Mouse (Mus musculus): ENCODE measurements around the gene Olfr287. TPM values are rescaled to one million over a fixed set of nuclear protein-coding genes. Genes with fewer than 3 reads are reported as not detected.
A peak's percentile ranks its signal among the peaks of the same experiment; 100 is the strongest.

The Olfr287 gene
- polyA plus RNA-seq, 1 experiment from 2014 or later = 0.12 TPM

GRCm38 (mm10) chr15:98173821-98174220 lies 47.0 kb downstream of the Olfr287 start:
- no peak overlapping the region for H3K4me2 ChIP-seq (ENCODE audit: low read depth, low read length)
- no peaks in the 10 kb centered on the region for H3K36me3 ChIP-seq (ENCODE audit: control insufficient read depth, insufficient read depth, low read length)
- WGBS = 30% methylated on average over 8 of the region's 8 CpGs
- H3K27me3 ChIP-seq (ENCODE audit: control insufficient read depth, insufficient read depth, low read length) = no peaks in the 10 kb centered on the region
- H3K27ac ChIP-seq (ENCODE audit: low read depth, low read length) = no peak overlapping the region
- no peak overlapping the region for H3K9ac ChIP-seq (replicated peaks; ENCODE audit: low read depth, low read length)
- ATAC-seq (ENCODE audit: low read depth) = no peak
- H3K4me3 ChIP-seq (ENCODE audit: low read depth, low read length) = no peak overlapping the region
- no peaks in the 10 kb centered on the region for H3K9me3 ChIP-seq (ENCODE audit: control insufficient read depth, low read length)
- H3K4me1 ChIP-seq (ENCODE audit: control insufficient read depth, insufficient read depth, low read length) = peaks cover 15% of the 10 kb centered on the region; the same call in 1 of the 2 replicates

GRCm38 (mm10) chr15:98172113-98172512 lies 48.7 kb downstream of the Olfr287 start:
- no peak for ATAC-seq (ENCODE audit: low read depth)
- 75% methylated on average over 5 of the region's 5 CpGs for WGBS
- Histone ChIP-seq H3K9me3 (ENCODE audit: control insufficient read depth, low read length) (no peaks in the 10 kb centered on the region), H3K27me3 (ENCODE audit: control insufficient read depth, insufficient read depth, low read length) (peaks cover 6% of the 10 kb centered on the region), H3K4me2 (ENCODE audit: low read depth, low read length) (no peak overlapping the region), H3K27ac (ENCODE audit: low read depth, low read length) (no peak overlapping the region), H3K36me3 (ENCODE audit: control insufficient read depth, insufficient read depth, low read length) (no peaks in the 10 kb centered on the region), H3K4me1 (ENCODE audit: control insufficient read depth, insufficient read depth, low read length) (peaks cover 15% of the 10 kb centered on the region; the same call in 1 of the 2 replicates), H3K4me3 (ENCODE audit: low read depth, low read length) (no peak overlapping the region), H3K9ac (replicated peaks; ENCODE audit: low read depth, low read length) (0 out of 2 replicates have a peak overlapping the region, but pooled peaks have one; percentile 13)

- Histone ChIP-seq H3K27ac (ENCODE audit: low read depth, low read length) (no peak overlapping the region), H3K27me3 (ENCODE audit: control insufficient read depth, insufficient read depth, low read length) (peaks cover 6% of the 10 kb centered on the region), H3K4me1 (ENCODE audit: control insufficient read depth, insufficient read depth, low read length) (peaks cover 15% of the 10 kb centered on the region; the same call in 1 of the 2 replicates), H3K4me3 (ENCODE audit: low read depth, low read length) (peak overlapping the region; percentile 12; the same call in 1 of the 2 replicates), H3K9ac (replicated peaks; ENCODE audit: low read depth, low read length) (0 out of 2 replicates have a peak overlapping the region, but pooled peaks have one; percentile 3), H3K4me2 (ENCODE audit: low read depth, low read length) (peak overlapping the region; percentile 77), H3K9me3 (ENCODE audit: control insufficient read depth, low read length) (no peaks in the 10 kb centered on the region), H3K36me3 (ENCODE audit: control insufficient read depth, insufficient read depth, low read length) (no peaks in the 10 kb centered on the region)
- ATAC-seq (ENCODE audit: low read depth) = no peak
- 75% methylated on average over 9 of the region's 9 CpGs for WGBS
Observed at GRCm38 (mm10) chr15:98170917-98171316, 49.9 kb downstream of the Olfr287 start.

- Histone ChIP-seq H3K27me3 (ENCODE audit: control insufficient read depth, insufficient read depth, low read length) (peaks cover 7% of the 10 kb centered on the region), H3K4me2 (ENCODE audit: low read depth, low read length) (peak overlapping the region; percentile 77), H3K9ac (replicated peaks; ENCODE audit: low read depth, low read length) (peak overlapping the region; percentile 58; the same call in 1 of the 2 replicates), H3K9me3 (ENCODE audit: control insufficient read depth, low read length) (no peaks in the 10 kb centered on the region), H3K36me3 (ENCODE audit: control insufficient read depth, insufficient read depth, low read length) (no peaks in the 10 kb centered on the region), H3K27ac (ENCODE audit: low read depth, low read length) (no peak overlapping the region), H3K4me1 (ENCODE audit: control insufficient read depth, insufficient read depth, low read length) (peaks cover 15% of the 10 kb centered on the region; the same call in 1 of the 2 replicates), H3K4me3 (ENCODE audit: low read depth, low read length) (peak overlapping the region; percentile 58)
- 30% methylated on average over 7 of the region's 7 CpGs for WGBS
- ATAC-seq (ENCODE audit: low read depth) = no peak
Observed at GRCm38 (mm10) chr15:98170365-98170764, 50.5 kb downstream of the Olfr287 start.

- 4% methylated on average over 19 of the region's 19 CpGs for WGBS
- Histone ChIP-seq H3K4me2 (ENCODE audit: low read depth, low read length) (peak overlapping the region; percentile 77), H3K9me3 (ENCODE audit: control insufficient read depth, low read length) (no peaks in the 10 kb centered on the region), H3K27ac (ENCODE audit: low read depth, low read length) (no peak overlapping the region), H3K27me3 (ENCODE audit: control insufficient read depth, insufficient read depth, low read length) (peaks cover 8% of the 10 kb centered on the region), H3K9ac (replicated peaks; ENCODE audit: low read depth, low read length) (peak overlapping the region; percentile 58), H3K4me3 (ENCODE audit: low read depth, low read length) (peak overlapping the region; percentile 58), H3K36me3 (ENCODE audit: control insufficient read depth, insufficient read depth, low read length) (no peaks in the 10 kb centered on the region), H3K4me1 (ENCODE audit: control insufficient read depth, insufficient read depth, low read length) (peaks cover 15% of the 10 kb centered on the region; the same call in 1 of the 2 replicates)
- ATAC-seq (ENCODE audit: low read depth) = no peak
Observed at GRCm38 (mm10) chr15:98168622-98169004, 52.2 kb downstream of the Olfr287 start.

- peak overlapping the region; percentile 77 for H3K4me2 ChIP-seq (ENCODE audit: low read depth, low read length)
- peaks cover 15% of the 10 kb centered on the region; the same call in 1 of the 2 replicates for H3K4me1 ChIP-seq (ENCODE audit: control insufficient read depth, insufficient read depth, low read length)
- peak overlapping the region; percentile 91 for H3K27ac ChIP-seq (ENCODE audit: low read depth, low read length)
- H3K27me3 ChIP-seq (ENCODE audit: control insufficient read depth, insufficient read depth, low read length) = peaks cover 8% of the 10 kb centered on the region
- ATAC-seq (ENCODE audit: low read depth) = peak; percentile 95
- H3K9me3 ChIP-seq (ENCODE audit: control insufficient read depth, low read length) = no peaks in the 10 kb centered on the region
- no peaks in the 10 kb centered on the region for H3K36me3 ChIP-seq (ENCODE audit: control insufficient read depth, insufficient read depth, low read length)
- H3K9ac ChIP-seq (replicated peaks; ENCODE audit: low read depth, low read length) = peak overlapping the region; percentile 58
- H3K4me3 ChIP-seq (ENCODE audit: low read depth, low read length) = peak overlapping the region; percentile 58
- under 1% methylated on average over 69 of the region's 69 CpGs for WGBS
Observed at GRCm38 (mm10) chr15:98167645-98168621, 52.9 kb downstream of the Olfr287 start.

- Histone ChIP-seq H3K4me3 (ENCODE audit: low read depth, low read length) (peak within 1 kb of the TSS; percentile 58), H3K27me3 (ENCODE audit: control insufficient read depth, insufficient read depth, low read length) (peaks cover 8% of the 10 kb centered on the region)
- WGBS = 2% methylated on average over 15 of the region's 18 CpGs
Observed at GRCm38 (mm10) chr15:98166963-98167644, 53.8 kb downstream of the Olfr287 start, which contains the start of gene Ccdc184. Gene Ccdc184, plus strand, starts transcription at chr15:98167158.

GRCm38 (mm10) chr15:98165525-98165924 lies 55.3 kb downstream of the Olfr287 start, which contains the start of gene Asb8:
Gene Asb8, minus strand, starts transcription at chr15:98165625.
- Histone ChIP-seq H3K9ac (replicated peaks; ENCODE audit: low read depth, low read length) (no peak within 1 kb of the TSS), H3K4me3 (ENCODE audit: low read depth, low read length) (no peak within 1 kb of the TSS), H3K4me1 (ENCODE audit: control insufficient read depth, insufficient read depth, low read length) (peaks cover 8% of the 10 kb centered on the region; the same call in 1 of the 2 replicates), H3K36me3 (ENCODE audit: control insufficient read depth, insufficient read depth, low read length) (no peaks in the 10 kb centered on the region), H3K4me2 (ENCODE audit: low read depth, low read length) (peak within 1 kb of the TSS; percentile 77; the same call in 1 of the 2 replicates), H3K27me3 (ENCODE audit: control insufficient read depth, insufficient read depth, low read length) (peaks cover 8% of the 10 kb centered on the region), H3K27ac (ENCODE audit: low read depth, low read length) (no peak within 1 kb of the TSS), H3K9me3 (ENCODE audit: control insufficient read depth, low read length) (no peaks in the 10 kb centered on the region)
- no peak for ATAC-seq (ENCODE audit: low read depth)
- WGBS = 84% methylated on average over 5 of the region's 5 CpGs

More at GRCm38 (mm10) chr15:98166963-98167644, 53.8 kb downstream of the Olfr287 start, which contains the start of gene Ccdc184:
- Histone ChIP-seq H3K9ac (replicated peaks; ENCODE audit: low read depth, low read length) (peak within 1 kb of the TSS; percentile 58), H3K4me1 (ENCODE audit: control insufficient read depth, insufficient read depth, low read length) (peaks cover 15% of the 10 kb centered on the region; the same call in 1 of the 2 replicates), H3K4me2 (ENCODE audit: low read depth, low read length) (peak within 1 kb of the TSS; percentile 77), H3K9me3 (ENCODE audit: control insufficient read depth, low read length) (no peaks in the 10 kb centered on the region), H3K27ac (ENCODE audit: low read depth, low read length) (peak within 1 kb of the TSS; percentile 91), H3K36me3 (ENCODE audit: control insufficient read depth, insufficient read depth, low read length) (no peaks in the 10 kb centered on the region)
- ATAC-seq (ENCODE audit: low read depth) = peak; percentile 75
